Mouse (Mus musculus) retina, postnatal 7 days (tissue): Measurements from ENCODE around the gene Vapb.
"Not testable (repeated sequence)": the region's sequence is repeated elsewhere in the genome, so short reads cannot be mapped to it uniquely, and the experiment has no call there.

Experiments used
- DNase-seq: peaks from one replicate; pipeline ENCODE4 v3.0.0-alpha.2; 2012; ENCODE audit warnings: low read depth, low spot score

The Vapb gene

DNA sequence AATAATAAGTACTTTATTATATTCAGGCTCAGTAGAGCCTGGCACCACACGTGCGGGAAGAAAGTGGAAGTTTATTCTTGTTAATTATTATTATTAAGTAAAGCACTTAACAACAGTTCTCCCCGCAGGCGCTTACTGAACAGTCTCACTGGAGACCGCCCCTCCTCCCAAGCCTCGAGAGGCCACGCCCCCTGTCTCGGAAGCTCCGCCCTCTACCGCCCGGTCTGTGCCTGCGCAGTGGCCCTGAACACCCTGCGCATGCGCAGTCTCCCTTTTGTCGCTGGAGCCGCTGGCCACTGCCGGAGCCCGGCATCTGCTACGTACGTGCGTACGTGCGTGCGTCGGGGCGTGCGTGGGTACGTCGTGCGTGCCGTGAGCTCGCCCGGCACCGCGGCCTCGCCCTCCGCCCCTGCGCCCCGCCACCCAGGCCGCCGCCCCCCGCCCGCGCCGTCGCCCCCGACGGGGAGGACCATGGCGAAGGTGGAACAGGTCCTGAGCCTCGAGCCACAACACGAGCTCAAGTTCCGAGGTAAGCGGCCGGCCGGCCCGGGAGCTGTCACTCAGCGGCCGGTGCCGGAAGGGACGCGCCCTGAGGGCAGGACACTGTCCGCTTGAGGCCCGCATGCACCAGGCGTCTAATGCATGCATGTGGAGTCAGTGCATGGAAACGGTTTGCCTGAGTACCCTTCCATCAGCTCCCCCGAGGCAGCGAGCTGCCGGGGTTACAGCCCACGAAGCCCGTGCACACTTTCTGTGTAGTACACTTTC, at the start of gene Vapb:
Vapb (plus strand) TSS at position 290 of the 768 bp plus-strand sequence.
- DNase-seq = peak; percentile 97

DNA sequence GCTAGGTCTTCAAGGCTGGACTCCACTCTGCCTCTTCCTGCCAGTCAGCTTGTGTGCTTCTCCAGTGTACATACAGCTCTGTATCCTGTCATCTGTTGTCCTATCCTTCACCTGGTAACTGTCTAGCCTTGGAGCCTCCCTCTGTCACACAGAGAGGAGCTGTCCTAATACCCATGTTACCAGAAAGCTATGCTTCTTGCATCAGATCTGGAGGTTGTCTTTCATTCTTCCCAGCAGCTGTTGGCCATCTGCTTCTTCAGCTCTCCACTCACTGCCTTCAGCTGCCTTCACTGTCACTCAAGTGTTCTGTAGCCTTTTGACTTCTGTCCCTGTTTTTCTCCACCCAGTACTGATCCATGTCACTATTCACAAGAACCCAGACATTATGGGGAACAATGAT, 47.5 kb upstream of the Vapb start:
- no peak for DNase-seq

DNA sequence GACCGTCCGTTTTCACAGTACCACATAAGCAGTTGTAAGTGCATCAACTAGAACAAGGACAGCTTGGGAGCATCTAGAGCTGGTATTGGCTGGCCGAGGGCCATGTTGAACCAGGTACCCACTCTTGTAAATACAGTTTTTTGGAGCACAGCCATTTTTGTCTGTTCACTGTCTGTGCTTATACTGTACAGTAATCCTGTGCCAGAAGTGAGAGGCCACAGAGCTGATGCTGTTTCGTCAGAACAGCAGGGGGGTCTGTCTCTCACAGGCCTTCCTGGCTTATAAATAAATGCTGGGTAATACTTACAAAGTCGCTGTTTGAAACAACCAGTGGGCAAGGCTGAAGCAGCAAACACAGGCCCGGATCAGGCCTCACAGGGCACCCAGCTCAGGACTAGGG, 45.6 kb upstream of the Vapb start:
- DNase-seq = no peak

DNA sequence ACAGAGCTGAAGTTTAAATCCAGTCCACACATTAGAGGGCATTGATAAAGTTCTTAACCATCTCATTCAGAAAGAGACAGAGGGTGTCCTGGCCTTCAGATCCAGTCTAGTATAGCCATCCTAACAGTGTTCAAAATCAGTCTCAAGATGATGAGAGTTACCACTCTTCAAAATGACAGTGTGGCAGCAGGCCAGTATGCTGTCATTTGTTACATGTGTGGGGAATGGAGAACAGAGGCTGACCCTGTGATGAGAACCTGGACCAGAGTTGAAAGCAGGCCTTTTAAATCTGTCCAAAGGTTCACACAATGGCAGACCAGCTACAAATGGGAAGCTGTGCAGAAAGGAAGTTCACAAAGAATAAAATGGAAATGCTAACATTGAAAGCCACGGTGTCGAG, 44.6 kb upstream of the Vapb start:
- no peak for DNase-seq

DNA sequence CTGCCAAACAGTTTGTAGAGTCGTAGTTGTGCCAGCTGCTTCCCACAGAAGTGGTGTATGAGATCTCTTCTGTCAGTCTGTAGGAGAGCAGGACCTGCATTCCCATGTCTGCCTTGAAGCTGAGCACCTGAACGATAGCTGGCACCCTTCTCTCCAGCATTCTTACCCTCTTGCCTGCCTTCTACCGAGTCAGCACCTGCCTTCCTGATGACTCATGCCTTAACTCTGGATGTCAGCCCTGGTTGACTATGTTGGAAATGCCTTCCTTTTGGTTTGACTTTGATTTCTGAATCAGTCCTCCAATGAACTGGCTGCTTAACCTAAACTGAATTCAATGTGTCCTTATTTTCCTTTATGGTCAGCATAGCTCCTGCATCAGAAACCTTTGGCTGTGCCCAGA, 38.5 kb upstream of the Vapb start:
- DNase-seq = no peak

DNA sequence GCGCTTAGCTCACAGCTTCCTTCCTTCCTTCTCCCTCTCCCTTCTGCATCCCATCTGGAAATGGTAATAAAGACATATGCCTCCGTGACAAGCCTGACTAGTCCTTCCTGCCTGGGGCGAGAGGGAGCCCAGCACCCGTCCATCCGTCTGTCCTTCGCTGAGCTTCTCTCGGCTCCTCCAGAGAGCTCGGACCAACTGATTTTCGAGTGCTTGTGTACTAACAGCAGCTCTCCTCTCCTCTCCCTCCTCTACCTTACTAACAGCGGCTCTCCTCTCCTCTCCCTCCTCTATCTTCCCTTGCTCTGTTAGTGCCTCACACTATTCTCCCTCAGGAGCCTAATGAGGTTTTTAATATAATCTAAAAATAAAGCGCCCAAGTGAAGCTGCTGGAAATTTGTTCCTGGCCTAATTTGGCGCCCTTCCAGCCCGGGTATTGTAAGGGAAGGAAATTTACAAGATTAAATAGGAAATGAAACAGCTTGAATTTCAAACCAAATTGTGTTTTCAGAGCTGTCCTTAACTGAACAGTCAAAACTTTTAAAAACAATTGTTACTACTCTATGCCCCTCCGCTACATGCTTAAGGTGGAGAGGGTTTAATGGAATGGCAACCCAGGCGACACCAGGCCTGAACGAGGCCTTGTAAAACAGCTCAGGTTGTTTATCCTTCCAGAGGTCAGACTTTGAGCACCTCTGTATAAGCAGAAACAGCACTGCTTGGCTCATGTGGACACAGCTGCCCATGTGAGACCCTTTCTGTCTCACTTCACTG, 35.0 kb upstream of the Vapb start:
- DNase-seq = no peak

DNA sequence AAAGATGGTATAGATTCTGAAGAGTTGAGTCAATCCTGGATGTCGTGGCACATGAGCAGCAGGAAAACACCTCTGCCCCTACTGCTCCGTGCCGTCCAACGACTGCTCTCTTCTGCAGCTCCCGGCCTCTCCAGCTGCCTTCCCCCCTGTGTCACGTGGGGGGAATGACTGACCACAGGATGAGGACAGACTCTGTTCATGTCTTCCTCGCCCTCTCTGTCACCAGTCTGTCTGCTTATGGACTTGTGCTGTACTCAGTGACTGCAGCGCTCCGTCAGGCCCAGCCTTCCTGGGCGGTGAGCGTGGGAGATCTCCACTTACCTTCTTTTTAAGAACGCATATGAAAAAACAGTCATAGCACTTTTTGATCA, 34.5 kb upstream of the Vapb start:
- DNase-seq = no peak

DNA sequence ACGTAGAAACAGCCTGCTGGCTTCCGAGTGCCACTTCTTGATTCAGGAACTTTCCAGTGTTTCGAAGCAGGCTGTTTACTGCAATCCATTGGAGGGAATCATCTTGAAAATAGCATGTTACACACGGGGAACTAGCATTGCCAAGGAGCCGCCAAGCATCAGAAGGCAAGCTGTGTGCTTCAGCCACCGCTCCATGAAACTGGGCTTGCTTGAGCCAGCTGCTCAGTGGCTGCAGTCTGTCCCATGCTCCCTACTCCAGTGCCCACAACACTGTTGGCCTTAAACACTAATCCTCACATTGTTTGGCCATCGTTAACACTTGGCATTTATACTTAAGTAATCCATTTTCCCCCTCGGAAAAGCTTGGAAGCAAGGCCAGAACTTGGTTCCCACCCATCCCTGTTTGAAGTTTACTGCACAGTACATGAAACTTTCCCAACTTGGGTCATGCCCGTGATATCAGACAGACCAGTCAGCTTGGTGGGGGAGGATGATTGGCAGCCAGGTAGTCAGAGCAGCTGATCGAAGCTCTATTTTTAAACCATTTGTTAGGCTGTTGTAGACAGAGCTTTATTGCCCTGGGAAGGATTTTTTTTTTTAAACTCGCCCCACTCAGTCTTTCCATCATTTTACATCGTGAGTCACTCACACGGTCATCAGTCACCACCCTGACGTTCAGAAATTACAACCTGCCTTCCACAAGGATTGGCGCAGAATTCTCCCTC, 31.3 kb upstream of the Vapb start:
- DNase-seq = no peak

DNA sequence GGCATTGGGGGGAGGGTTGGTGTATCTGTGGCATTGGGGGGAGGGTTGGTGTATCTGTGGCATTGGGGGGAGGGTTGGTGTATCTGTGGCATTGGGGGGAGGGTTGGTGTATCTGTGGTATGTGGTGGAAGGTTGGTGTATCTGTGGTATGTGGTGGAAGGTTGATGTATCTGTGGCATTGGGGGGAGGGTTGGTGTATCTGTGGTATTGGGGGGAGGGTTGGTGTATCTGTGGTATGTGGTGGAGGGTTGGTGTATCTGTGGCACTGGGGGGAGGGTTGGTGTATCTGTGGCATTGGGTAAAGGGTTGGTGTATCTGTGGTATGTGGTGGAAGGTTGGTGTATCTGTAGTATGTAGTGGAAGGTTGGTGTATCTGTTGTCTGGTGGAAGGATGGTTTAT, 29.7 kb upstream of the Vapb start:
- not testable (repeated sequence) for DNase-seq

DNA sequence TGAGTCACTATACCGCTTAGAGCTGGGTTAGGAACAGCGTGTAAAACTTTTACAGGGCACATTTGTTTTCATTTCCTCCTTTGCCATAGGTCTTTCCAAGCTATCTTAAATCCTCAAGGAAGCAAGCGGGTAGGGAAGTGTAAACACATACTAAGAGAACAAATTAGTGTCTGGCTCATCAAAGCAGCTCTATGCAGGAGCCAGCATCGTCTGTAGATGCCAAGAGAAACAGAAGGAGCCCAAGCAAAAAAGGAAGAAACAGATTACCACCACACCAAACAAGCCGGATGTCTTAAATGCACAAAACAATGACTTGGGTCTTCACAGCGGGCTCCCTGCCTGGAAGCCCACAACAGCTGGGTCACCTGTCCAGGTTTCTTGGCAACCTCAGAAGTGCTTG, 27.1 kb upstream of the Vapb start:
- no peak for DNase-seq

DNA sequence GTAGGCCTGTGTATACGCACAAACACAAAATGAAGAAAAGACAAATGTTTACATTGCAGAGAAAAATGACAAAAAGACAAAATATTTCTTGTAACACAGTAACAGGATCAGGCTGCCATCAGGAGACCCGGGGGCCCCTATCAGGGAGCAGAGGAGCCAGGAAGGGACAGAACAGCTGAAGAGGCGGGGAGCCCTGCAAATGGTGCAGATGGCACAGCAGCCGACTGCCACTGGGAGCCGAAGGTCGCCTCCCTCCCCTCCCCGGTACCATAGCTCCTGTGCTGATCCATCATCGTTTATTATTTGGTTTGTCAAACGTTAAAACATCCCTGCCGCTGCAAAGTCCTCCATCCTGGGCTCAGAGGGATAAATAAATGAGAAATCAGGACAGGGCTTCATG, 24.7 kb upstream of the Vapb start:
- no peak for DNase-seq

DNA sequence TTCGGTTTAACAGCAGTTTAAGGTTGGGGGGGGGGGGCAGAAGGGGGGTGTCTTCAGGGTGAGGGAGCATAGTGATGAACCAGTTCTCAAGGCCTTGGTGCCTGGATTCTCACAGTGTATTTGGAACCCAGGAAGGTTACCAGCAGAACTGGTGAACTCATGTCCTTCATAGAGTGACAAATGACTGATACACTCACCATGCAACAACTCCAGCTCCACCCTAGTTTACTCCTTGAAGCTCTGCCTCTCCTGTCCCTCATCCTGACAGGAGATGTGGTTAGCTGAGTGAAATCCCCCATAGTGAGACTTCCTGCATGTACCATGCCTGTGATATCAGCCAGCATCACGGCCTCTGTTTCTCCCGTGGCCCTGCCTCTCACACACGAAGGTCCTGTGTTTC, 24.1 kb upstream of the Vapb start:
- no peak for DNase-seq

DNA sequence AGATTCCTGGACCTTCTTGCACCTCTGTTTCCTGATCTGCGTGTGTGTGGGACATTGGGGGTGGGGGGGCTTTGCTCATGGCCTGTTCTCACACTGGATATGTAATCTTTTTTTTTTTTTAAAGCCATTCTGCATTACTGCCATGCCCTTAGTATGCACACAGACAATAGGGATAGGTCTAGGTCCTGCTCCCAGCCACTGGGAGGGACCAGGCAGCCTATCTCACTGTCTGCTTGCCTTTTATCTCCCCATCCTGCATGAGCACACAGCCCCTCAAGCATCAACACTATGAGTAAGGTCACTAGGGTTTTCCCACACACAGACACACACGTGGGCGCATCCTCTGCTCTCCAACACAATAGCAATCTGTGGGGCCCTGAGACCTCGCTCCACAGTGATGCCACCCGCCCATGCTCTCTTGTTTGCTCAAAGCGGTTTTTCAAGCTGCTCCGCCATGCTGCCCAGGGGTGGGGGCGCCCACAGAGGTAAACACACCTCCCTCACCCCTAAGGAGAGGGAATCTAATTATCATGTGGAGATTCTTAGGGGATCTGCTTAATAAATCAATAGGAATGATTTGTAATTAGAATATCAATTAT, 22.6 kb upstream of the Vapb start:
- DNase-seq = no peak

DNA sequence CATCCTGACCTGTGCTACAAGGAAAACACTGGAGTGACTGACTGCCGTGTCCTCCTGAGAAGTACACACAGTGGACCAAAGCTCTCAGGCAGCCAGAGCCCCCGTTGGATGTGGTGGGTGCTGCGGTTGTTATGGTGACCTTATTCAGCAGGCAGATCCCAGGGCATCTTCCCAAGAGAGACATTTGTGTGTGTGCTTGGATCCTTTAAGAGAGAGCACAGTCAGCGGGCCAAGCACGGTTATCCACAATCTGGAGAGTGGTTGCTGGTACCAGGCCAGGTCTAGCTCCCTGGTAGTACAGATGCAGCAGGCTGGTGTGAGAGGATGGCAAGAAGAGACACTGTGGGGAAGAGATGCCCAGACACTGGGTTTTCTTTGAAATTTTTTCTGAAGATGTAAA, 20.3 kb upstream of the Vapb start:
- no peak for DNase-seq

DNA sequence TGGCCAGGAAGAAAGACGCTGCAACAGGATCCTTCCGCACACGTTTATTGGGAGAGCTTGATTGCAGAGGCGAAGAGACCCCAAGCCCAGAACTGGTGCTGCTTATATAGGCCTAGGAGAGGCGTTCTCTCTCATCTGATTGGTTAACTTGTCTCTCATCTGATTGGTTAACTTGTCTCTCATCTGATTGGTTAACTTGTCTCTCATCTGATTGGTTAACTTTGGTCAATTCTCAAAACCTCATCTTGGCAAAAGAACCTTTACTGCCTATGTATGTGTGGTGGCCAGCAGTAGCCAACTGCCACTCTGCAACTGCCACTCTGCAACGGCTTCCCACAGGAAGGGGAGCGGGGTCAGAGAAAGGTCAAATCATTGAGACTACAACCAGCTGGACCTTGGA, 18.2 kb upstream of the Vapb start, which contains the start of gene 1700010B08Rik:
1700010B08Rik (plus strand) TSS at position 301 of the 400 bp plus-strand sequence.
- DNase-seq = not testable (repeated sequence)

DNA sequence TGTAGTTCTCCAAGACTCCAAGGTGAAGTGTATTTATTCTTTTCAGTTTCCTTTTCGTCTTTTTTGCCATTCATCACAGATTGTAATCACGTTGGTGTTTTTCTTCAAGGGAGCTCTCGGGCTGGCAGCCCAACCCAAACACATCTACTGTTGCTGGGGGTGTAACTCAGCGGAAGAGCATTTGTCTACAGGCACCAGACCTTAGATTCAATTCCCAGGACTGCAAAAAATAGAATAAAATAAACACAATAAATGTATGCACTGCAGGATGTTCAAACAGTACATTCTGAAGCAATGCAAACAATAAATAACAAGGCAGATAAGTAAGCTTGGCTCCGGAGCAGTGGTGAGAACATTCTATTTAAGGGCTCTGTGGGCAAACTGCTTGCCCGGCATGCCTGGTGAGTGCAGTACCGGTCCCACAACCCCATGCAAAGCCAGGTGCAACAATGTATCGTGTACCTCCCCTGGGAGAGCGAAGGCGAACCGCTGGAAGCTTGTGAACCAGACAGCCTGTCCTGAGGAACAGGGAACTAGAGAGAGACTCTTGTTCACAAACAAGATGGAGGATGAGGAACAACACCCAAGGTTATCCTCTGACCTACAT, 15.0 kb upstream of the Vapb start:
- no peak for DNase-seq

DNA sequence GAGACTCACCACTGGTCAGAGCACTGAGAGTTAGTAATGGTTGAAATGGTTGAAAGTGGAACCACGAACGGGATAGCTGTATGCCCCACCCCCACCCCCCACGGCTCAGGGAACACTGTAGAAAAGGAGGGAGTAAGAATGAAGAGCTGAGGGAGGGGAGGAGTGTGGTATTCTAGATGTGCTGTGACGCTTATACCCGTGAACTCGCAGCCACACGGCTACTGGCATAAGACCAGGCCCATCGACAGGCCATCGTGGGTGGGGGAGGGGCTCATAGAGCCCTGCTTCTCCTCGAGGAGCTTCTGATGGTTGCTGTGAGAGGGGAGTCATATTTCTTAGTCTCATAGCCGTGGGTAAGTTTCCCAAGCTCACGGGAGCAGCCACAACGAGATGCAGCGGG, 12.9 kb upstream of the Vapb start:
- no peak for DNase-seq

DNA sequence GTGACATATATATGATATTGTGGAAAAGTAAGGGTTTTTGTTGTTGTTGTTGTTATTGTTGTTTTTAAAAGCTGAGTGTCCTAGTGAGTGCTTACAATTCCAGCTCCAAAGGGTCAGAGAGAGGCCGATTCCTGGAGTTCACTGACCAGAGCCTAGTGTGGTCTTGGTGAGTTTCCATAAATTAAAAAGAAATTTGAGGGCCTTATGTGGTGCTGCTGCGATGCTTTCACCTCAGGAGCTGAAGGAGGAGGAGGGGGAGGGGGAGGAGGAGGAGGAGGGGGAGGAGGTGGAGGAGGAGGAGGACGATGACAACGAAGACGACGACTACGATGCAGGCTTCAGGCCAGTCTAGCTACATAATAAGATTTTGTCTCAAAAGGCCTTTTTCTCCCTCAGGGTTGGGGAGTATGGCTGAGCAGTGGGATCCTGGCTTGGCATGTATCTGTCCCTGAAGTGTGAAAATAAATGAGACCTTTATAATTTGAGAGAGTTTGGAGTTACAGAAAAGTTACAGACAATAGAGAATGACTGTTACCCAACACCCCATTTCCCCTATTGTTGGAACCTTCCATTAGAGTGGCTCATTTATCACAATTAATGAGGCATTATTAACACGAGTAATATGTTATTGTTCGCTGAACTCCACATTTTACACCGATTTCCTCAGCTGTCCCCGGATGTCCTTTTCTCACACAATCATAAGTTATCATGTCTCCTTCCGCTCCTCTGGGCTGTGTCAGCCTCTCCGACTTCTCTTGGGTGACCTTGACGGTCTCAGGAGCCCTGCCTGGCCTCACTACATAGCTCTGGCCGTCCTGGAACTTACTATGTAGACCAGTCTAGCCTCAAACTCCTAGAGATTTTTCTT, 12.1 kb upstream of the Vapb start:
- DNase-seq = no peak

DNA sequence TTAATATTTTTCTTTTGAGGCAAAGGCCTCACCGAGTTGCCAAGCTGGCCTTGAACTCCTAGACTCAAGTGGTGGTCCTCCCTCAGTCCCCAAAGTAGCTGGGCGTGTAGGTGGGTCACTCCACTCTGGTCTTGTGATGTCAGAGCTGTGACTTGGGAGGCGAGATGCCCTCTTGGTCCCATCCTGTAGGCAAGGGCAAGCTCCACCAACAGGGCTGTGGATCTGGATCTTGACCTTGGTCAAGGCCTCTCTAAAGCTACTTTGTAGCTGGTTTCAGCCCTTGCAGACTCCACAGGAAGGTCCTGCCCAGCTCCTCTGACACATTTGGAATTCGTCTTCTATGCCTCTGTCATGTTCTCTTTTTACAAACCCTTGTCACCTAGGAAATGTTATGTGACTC, 11.5 kb upstream of the Vapb start:
- DNase-seq = no peak

DNA sequence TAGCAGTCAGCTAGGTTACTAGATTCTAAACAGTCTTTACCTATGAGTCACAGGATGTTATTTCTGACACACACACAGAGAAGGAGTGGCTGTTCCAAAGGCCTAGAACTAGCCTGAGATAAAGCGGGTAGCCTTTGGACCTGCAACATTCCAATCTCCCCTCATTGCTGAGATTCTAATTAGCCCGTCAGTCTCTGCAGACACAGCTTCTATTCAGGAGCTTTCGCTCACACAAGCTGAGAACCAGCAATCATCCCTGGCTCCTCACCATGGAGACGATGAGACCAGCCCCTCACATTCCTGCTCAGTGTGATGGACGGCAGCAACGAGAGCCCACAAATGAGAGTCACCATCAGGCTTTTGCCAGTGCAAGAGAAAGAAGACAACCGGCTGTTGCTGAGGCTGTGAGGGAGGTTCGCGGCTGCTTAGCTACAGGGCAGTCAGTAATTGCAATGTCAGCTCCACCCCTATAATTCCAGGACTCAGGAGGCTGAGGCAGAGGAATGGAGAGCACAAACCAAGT, 6.8 kb upstream of the Vapb start:
- DNase-seq = no peak

DNA sequence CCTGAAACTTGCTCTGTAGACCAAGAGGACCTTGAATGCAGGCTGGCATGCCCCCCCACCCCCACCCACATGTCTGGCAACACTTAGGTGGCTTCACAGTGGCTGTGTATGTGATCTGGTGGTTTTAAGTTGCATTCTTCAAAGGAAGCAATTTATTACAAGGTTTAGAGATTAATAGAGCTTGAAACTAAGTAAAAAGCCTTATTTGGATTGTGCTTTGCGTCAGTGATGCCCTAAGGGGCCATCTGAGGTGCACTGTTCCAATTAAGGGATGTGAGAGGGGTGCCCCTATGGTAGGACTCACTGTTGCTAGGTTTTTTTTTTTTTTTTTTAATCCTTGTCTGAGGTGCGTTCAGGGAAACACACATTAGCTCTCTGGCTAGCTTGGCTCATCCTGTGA, 2.9 kb upstream of the Vapb start:
- DNase-seq = no peak
